Mouse (Mus musculus) liver, embryonic 14.5 days (tissue): ENCODE data around the gene Plpp6.

Source experiments
- CTCF ChIP-seq: IDR thresholded peaks from 2 replicates; pipeline ENCODE4 v1.5.1; 2016; ENCODE audit warnings: antibody characterized with exemption, low read depth, control low read depth
- EP300 ChIP-seq: IDR thresholded peaks from 2 replicates; pipeline ENCODE4 v1.6.1; 2016; ENCODE audit warnings: antibody characterized with exemption, low read depth

GRCm38 (mm10) chr19:28964552-28964903 lies 775 bp downstream of the Plpp6 start:
- no peak for TF ChIP-seq CTCF
- no peak for TF ChIP-seq EP300
